Mouse (Mus musculus): ENCODE results near the gene Lrsam1. TPM values are rescaled to one million over a fixed set of nuclear protein-coding genes. Genes with fewer than 3 reads are reported as not detected.
A peak's percentile ranks its signal among the peaks of the same experiment; 100 is the strongest.

Gene Lrsam1
- polyA plus RNA-seq, 2 experiments, result 9.4 to 18.0 TPM

DNA sequence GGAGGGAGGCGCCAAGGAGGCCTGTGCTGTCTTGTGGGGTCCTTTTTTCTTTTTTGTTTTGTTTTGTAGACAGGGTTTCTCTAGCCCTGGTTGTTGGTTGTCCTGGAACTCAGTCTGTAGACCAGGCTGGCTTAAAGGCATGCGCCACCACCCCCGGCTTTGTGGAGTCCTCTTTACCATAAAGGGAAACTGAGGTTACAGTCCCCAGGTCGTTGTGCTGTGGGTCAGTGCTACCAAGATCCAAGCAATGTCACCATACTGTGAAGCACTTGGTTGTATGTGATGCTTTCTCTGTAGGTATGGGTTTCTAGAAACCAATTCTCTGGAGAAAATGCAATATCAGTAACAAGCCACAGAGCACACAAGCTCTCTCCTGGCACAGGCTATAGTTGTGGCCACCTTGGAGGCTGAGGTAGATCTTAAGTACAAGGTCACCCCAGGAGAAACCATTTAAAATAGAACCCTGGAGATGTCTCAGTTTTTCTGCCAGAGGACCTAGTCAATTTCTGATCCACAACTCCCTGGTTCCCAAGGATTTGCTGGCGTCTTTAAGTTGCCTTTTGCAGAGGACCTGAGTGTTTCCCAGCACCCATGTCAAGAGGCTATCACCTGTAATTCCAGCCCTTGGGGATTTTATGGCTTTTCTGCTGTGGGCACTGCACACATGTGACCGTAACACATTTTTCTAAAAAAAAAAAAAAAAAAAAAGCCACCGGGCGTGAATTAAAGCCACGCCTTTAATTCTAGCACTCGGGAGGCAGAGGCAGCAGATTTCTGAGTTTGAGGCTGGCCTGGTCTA is 3.4 kb upstream of the Lrsam1 start:
- Histone ChIP-seq H3K4me1 (ENCODE audit: control insufficient read depth, insufficient read depth, low read length) (peaks cover 32% of the 10 kb centered on the region), H3K9me3 (ENCODE audit: control insufficient read depth, low read length) (no peaks in the 10 kb centered on the region), H3K4me2 (replicated peaks; ENCODE audit: low read depth, low read length, severe bottlenecking) (no peak overlapping the region; the same call in 1 of the 2 replicates), H3K9ac (ENCODE audit: low read depth, low read length, severe bottlenecking) (no peak overlapping the region), H3K27ac (replicated peaks; ENCODE audit: low read depth, low read length) (no peak overlapping the region), H3K36me3 (ENCODE audit: control insufficient read depth, insufficient read depth, low read length) (peaks cover 28% of the 10 kb centered on the region), H3K4me3 (replicated peaks; ENCODE audit: low read length) (no peak overlapping the region), H3K27me3 (ENCODE audit: control insufficient read depth, insufficient read depth, low read length) (no peaks in the 10 kb centered on the region)
- TF ChIP-seq POLR2A (IDR thresholded peaks at IDR 0.05; ENCODE audit: borderline replicate concordance, extremely low read depth, insufficient read depth, insufficient read length), result no peak
- ATAC-seq (ENCODE audit: low FRiP score, low read depth) (no peak), DNase-seq (ENCODE audit: low spot score) (no peak)
- WGBS, result 29% methylated on average over 10 of the region's 10 CpGs

DNA sequence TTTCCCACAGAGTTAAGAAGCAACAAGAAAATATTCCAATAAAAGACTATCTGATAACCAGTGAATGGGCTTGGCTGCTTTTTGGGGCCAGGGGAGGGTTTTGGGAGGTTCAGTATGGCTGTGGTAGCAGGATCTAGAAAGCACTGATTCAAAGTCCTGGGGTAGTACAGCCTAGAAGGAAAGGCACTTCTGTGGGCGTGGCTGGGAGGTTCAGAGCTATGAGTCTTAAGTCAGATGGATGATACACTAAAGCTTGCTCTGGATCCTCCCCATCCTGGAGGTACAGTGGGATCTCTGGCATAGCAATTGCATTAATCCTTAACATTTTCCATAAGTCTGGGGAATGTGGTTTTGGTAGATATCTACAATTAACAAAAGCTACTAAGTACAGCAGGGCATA is 2.6 kb upstream of the Lrsam1 start:
- Histone ChIP-seq H3K9me3 (ENCODE audit: control insufficient read depth, low read length) (no peaks in the 10 kb centered on the region), H3K4me2 (replicated peaks; ENCODE audit: low read depth, low read length, severe bottlenecking) (peak overlapping the region; percentile 73), H3K36me3 (ENCODE audit: control insufficient read depth, insufficient read depth, low read length) (peaks cover 28% of the 10 kb centered on the region), H3K9ac (ENCODE audit: low read depth, low read length, severe bottlenecking) (no peak overlapping the region), H3K4me1 (ENCODE audit: control insufficient read depth, insufficient read depth, low read length) (peaks cover 32% of the 10 kb centered on the region), H3K4me3 (replicated peaks; ENCODE audit: low read length) (0 out of 2 replicates have a peak overlapping the region, but pooled peaks have one; percentile 74), H3K27me3 (ENCODE audit: control insufficient read depth, insufficient read depth, low read length) (no peaks in the 10 kb centered on the region), H3K27ac (replicated peaks; ENCODE audit: low read depth, low read length) (no peak overlapping the region)
- no peak for DNase-seq (ENCODE audit: low spot score)
- TF ChIP-seq POLR2A (IDR thresholded peaks at IDR 0.05; ENCODE audit: borderline replicate concordance, extremely low read depth, insufficient read depth, insufficient read length), result no peak
- ATAC-seq (ENCODE audit: low FRiP score, low read depth), result no peak
- WGBS, result 78% methylated on average over 1 of the region's 1 CpGs

DNA sequence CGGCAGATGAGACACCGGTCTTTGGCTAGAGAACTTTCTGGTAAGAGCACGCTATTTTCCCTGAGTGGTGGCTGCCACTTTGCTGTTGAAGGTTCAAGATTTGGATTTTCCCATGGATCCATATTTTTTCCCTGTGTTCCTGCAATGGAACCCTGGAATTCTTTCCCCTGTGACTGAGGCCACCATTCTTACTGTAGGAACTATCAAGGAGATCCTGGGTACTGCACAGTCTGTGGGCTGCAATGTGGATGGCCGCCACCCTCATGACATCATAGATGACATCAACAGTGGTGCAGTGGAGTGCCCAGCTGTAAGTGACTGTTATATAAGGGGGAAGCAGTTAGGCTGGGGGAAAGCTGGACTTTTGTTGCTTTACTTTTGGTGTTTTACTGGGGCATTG is 2.1 kb upstream of the Lrsam1 start:
- no peak for TF ChIP-seq POLR2A (IDR thresholded peaks at IDR 0.05; ENCODE audit: borderline replicate concordance, extremely low read depth, insufficient read depth, insufficient read length)
- WGBS, result 60% methylated on average over 4 of the region's 4 CpGs
- no peak for DNase-seq (ENCODE audit: low spot score)
- Histone ChIP-seq H3K9ac (ENCODE audit: low read depth, low read length, severe bottlenecking) (0 out of 2 replicates have a peak overlapping the region, but pooled peaks have one; percentile 94), H3K27me3 (ENCODE audit: control insufficient read depth, insufficient read depth, low read length) (no peaks in the 10 kb centered on the region), H3K4me3 (replicated peaks; ENCODE audit: low read length) (peak overlapping the region; percentile 74), H3K27ac (replicated peaks; ENCODE audit: low read depth, low read length) (no peak overlapping the region), H3K36me3 (ENCODE audit: control insufficient read depth, insufficient read depth, low read length) (peaks cover 28% of the 10 kb centered on the region), H3K9me3 (ENCODE audit: control insufficient read depth, low read length) (no peaks in the 10 kb centered on the region), H3K4me2 (replicated peaks; ENCODE audit: low read depth, low read length, severe bottlenecking) (peak overlapping the region; percentile 73), H3K4me1 (ENCODE audit: control insufficient read depth, insufficient read depth, low read length) (peaks cover 32% of the 10 kb centered on the region)
- ATAC-seq (ENCODE audit: low FRiP score, low read depth), result no peak

- WGBS, result 13% methylated on average over 8 of the region's 9 CpGs
- Histone ChIP-seq H3K27me3 (ENCODE audit: control insufficient read depth, insufficient read depth, low read length) (no peaks in the 10 kb centered on the region), H3K27ac (replicated peaks; ENCODE audit: low read depth, low read length) (peak overlapping the region; percentile 76; the same call in 1 of the 2 replicates), H3K4me2 (replicated peaks; ENCODE audit: low read depth, low read length, severe bottlenecking) (peak overlapping the region; percentile 73), H3K9ac (ENCODE audit: low read depth, low read length, severe bottlenecking) (peak overlapping the region; percentile 94), H3K4me1 (ENCODE audit: control insufficient read depth, insufficient read depth, low read length) (peaks cover 29% of the 10 kb centered on the region), H3K4me3 (replicated peaks; ENCODE audit: low read length) (peak overlapping the region; percentile 74), H3K36me3 (ENCODE audit: control insufficient read depth, insufficient read depth, low read length) (peaks cover 31% of the 10 kb centered on the region), H3K9me3 (ENCODE audit: control insufficient read depth, low read length) (no peaks in the 10 kb centered on the region)
- no peak for DNase-seq (ENCODE audit: low spot score)
- no peak for TF ChIP-seq POLR2A (IDR thresholded peaks at IDR 0.05; ENCODE audit: borderline replicate concordance, extremely low read depth, insufficient read depth, insufficient read length)
- ATAC-seq (ENCODE audit: low FRiP score, low read depth), result no peak
Observed at GRCm38 (mm10) chr2:32962875-32963220, 1.4 kb upstream of the Lrsam1 start.

GRCm38 (mm10) chr2:32962062-32962874 is 854 bp upstream of the Lrsam1 start:
- Histone ChIP-seq H3K9me3 (ENCODE audit: control insufficient read depth, low read length) (no peaks in the 10 kb centered on the region), H3K27me3 (ENCODE audit: control insufficient read depth, insufficient read depth, low read length) (no peaks in the 10 kb centered on the region), H3K4me1 (ENCODE audit: control insufficient read depth, insufficient read depth, low read length) (peaks cover 24% of the 10 kb centered on the region), H3K9ac (ENCODE audit: low read depth, low read length, severe bottlenecking) (peak overlapping the region; percentile 94), H3K27ac (replicated peaks; ENCODE audit: low read depth, low read length) (peak overlapping the region; percentile 76), H3K4me2 (replicated peaks; ENCODE audit: low read depth, low read length, severe bottlenecking) (peak overlapping the region; percentile 73), H3K4me3 (replicated peaks; ENCODE audit: low read length) (peak overlapping the region; percentile 74), H3K36me3 (ENCODE audit: control insufficient read depth, insufficient read depth, low read length) (peaks cover 33% of the 10 kb centered on the region)
- TF ChIP-seq POLR2A (IDR thresholded peaks at IDR 0.05; ENCODE audit: borderline replicate concordance, extremely low read depth, insufficient read depth, insufficient read length), result no peak
- ATAC-seq (ENCODE audit: low FRiP score, low read depth) (no peak), DNase-seq (ENCODE audit: low spot score) (no peak)
- under 1% methylated on average over 33 of the region's 33 CpGs for WGBS

Data from limb, embryonic 14.5 days (tissue).